Mouse (Mus musculus) megakaryocyte, adult 5-6 weeks (primary cell): ENCODE results near the gene Kdr. TPM values are rescaled to one million over a fixed set of nuclear protein-coding genes. Genes with fewer than 3 reads are reported as not detected.

Source experiments
- ATAC-seq: 2 replicates; pipeline ENCODE4 v1.8.0; 2016; ENCODE audit warnings: mild to moderate bottlenecking, inconsistent platforms; ENCODE audit not compliant: poor library complexity, severe bottlenecking
- total RNA-seq, 2 experiments: library from RNA; stranded (forward) in 1 of 2; stranded (reverse) in 1 of 2; fragments of 153-499, 151-499 nt in 1 of 2; fragments of 221-1000, 200-1000 nt in 1 of 2; gene quantifications; 2 replicates each; pipeline versions ENCODE4 v1.2.3 to v1.2.4; 2015 to 2017

Gene Kdr
- total RNA-seq (2015) = 0.07 TPM in 1 of 2 replicates, not detected in the other
- total RNA-seq (2017) = 0.07 TPM in 1 of 2 replicates, not detected in the other

DNA sequence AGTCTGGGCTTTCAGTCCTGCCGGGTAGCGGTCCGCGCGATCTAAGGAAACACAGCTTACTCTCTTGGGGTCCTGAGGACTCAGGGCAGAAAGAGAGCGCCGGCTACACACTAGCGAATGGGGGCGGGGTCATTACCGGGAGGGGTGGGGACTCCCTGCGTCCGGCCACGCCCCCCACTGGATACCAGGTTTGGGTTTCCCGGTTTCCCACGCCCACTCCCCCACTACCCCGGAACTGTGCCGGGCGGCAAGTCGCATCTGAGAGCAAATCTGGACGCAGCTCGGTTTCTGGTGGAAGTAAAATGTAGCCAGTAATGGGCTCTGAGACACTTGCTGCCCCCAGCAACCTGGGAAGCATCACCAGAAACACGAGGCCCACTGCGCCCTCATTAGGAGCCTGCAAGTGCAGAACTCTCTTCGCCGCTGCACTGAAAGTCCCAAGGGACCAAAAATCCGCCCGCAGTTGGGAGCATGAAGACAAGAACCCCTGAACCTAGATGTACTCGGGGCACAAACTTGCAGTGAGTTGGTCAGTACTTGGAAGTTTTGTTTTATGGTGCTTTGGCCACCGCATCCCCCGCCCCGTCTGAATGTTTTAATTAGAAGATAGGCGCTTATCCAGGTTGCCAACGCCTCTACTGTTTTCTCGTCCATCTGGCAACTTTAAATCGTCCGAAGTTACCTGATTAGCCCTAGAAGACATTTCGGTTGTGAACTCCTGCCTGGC is at the start of gene Kdr:
Gene Kdr (minus strand): TSS at position 85 of the 727 bp plus-strand sequence.
- peak; percentile 13; the same call in 1 of the 2 replicates for ATAC-seq

DNA sequence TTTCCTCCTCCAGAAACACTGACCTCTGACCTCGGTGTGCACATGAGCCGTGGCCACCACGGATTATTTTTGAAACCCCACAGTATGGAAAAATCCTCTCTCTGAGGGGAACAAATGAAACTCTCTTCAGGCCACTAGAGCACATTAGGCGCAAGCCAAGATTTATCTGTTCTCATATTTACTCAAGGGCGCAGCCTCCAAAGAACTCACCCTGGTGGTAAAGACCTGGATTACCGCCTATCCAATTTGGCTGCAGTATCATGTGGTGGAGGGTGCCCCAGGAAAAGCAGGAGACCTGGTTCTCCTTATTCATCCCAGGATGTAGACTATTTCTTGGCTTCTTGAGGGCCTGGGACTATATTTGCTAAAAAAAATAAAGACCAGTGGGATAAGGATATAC is 48.5 kb upstream of the Kdr start:
- no peak for ATAC-seq

DNA sequence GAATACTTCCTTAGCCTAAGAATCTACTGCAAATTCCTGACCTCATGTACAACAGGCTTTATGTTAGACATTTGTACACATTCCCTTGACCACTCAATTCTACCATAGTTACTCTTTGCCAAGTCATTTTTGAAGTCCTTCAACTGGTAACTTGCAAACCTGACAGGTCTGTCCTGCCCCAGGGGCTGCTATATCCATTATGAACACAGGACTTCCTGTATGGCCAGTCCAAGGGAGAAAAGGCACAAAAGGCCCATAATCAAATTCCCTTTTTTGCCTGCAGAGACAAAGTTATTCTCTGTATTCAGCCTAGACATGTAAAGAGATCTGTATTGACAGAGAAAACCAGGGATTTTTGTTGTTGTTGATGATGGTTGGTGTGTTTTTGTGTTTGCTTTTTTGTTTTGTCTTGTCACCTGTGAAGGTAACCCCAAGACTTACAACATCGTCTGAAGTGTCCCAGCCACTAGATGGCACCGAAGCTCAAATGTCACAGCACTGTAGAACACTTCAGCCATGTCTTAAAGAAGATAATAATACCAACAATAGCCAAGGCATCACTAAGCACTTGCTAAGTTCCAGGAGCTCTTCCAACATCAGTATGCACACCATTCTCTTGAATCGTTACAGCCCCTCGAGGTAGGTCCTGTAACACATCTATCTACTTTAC is 47.9 kb upstream of the Kdr start:
- peak; percentile 54 for ATAC-seq

GRCm38 (mm10) chr5:76023011-76023773 is 44.9 kb upstream of the Kdr start:
- ATAC-seq = no peak

GRCm38 (mm10) chr5:76022436-76022835 is 44.2 kb upstream of the Kdr start:
- ATAC-seq = no peak

GRCm38 (mm10) chr5:76018321-76018720 is 40.1 kb upstream of the Kdr start:
- no peak for ATAC-seq

DNA sequence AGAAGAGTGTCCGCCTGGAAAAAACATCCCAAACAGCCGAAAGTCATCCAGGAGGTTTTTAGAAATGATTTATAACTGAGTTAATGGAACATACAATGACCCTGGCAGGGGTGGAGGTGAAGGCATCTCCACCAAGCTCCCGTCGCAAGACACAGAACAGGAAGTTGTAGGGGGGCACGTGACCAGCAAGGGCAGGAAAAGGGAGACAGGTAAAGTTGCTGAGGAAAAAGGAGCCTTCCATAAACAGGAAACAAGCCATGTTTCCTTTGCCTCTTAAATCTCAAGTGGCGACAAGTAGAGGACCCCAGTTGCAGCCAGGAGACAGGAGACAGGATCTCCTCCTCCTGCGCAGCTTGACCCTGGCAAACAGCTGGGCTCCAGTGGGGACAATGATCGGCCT is 37.8 kb upstream of the Kdr start:
- ATAC-seq = no peak

GRCm38 (mm10) chr5:76013881-76014431 is 35.7 kb upstream of the Kdr start:
- no peak for ATAC-seq

GRCm38 (mm10) chr5:76006403-76006802 is 28.1 kb upstream of the Kdr start:
- no peak for ATAC-seq

DNA sequence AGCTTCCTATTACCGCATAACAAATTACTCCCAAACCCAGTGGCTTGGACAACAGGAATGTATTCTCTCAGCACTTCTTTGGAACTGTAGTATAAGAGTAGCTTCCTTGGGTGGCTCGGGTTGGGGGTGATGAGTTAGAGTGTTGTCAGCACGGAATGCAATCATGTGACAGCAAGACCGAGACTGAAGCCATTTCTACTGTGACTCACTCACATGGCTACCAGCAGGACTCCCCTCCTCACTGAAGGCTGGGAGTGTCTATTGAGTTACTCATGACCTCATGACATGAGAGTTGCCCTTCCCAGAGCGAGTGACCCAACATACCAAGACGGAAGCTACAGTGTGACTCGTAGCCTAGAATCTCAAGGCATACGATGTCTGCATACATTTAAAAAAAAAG is 12.0 kb upstream of the Kdr start:
- ATAC-seq = no peak

- no peak for ATAC-seq
Observed at GRCm38 (mm10) chr5:75987530-75987929, 9.3 kb upstream of the Kdr start.

DNA sequence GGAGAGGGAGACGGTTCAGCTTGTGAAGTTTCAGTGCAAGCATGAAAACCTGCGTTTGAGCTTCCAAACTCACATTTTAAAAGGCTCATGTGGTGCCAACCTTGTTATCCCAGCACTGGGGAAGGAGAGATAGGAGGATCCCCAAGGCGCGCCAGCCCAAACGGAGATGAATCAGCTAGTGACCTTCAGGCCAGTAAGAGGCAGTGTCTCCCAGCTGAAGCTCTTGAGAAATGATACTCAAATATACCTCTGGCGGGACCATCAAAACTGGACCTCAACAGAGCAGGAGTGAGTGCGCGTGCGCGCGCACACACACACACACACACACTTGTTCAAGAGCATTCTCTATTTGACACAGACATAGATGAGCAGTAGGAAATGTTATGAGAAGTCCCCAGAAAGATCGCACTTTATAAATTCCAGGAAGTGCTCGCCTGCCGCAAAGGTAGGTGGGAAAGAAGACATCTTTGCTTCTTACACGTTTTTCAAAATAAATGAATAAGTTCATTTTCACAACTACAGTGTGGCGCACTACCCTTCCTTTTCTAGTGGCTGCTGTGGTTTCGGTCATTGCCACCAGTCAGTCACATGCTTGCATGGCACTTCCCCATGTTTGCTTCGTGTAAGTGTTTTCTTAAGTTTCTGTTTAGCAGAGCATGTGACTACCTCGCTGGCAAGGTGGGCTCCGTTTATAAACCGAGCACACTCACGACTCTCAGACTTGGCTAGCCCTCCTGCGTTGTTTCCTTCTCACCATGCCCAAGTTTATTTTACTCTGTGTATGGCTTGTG is 2.5 kb upstream of the Kdr start:
- peak; percentile 86 for ATAC-seq

DNA sequence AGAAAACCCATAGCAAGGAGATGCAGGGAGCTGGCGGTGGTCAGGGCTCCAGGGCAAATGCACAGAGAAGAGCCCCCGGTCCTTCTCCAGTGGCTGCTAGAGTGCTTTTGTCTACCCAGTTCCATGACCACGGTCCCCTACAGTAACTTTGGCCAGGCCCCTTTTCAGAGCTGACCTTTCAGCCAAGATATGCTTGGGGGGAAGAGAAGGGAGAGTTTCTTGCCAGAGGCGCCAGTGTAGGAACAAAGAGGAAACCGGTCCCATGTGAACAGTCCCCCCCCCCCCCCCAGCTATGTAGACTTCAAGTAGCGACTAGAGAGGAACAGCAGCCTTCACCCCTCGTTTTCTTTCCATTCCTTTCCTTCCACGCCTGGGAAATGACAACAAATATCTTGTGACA is 850 bp upstream of the Kdr start:
- ATAC-seq = no peak

DNA sequence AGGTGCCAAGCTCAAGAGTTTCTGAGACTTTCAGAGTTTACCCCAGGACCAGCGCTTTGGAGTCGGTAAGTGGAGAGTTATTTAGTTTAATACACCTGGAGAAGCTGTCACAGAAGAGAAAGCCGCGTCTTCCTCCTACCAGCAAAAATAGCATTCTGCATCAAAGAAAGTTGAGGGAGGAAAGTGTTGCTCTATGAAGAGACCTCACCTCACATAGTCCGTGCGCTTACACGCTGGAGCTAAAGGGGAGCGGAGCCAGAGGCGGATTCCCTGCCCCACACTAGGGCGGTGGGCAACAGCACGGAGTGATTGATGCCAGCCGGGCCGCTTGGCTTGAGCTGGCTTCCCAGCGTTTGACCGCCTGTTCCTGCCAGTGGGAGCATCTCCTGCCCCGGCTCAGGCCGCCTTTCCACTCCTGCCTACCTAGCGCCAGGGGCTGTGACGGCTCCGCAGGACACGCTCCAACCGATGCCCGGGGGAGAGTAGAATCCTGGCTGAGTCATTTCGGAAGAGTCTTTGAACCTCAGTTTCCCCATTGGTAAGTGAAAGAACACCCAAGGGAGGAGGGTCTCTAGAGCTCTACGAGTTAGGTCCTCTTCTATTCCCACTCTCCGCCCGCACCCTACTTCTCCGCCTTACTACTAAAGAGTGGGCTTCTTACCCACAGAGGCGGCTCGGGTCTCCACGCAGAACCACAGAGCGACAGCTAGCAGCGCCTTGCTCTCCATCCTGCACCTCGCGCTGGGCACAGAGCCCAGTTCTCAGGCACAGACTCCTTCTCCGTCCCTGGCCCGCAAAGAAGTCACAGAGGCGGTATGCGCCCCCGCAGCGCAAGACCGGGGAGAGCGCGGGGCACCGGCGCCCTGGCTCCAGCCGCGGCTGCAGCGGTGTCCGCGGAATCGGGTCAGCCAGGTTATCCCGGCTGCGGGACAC is 551 bp downstream of the Kdr start:
- peak; percentile 8; the same call in 1 of the 2 replicates for ATAC-seq

DNA sequence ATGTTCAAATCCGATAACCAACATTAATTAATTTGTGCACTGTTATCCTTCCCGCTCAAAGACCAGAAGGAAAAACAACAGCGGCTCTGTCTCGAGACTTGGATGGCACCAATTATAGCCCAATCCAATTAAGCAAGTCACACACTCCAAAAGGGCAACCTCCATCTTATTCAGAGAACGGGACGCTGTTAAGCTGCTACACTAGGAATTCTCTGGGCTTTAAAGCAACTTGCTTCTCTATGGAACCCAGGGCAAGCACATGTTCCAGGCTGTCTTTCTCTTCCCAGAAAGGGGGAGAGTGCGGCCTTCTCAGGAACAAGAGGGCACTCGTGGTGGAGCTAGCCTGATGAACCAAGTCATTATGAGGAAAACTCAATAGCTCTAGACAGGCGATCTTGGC is 1.6 kb downstream of the Kdr start:
- ATAC-seq = no peak

- ATAC-seq = no peak
Observed at GRCm38 (mm10) chr5:75975398-75975797, 2.9 kb downstream of the Kdr start.

DNA sequence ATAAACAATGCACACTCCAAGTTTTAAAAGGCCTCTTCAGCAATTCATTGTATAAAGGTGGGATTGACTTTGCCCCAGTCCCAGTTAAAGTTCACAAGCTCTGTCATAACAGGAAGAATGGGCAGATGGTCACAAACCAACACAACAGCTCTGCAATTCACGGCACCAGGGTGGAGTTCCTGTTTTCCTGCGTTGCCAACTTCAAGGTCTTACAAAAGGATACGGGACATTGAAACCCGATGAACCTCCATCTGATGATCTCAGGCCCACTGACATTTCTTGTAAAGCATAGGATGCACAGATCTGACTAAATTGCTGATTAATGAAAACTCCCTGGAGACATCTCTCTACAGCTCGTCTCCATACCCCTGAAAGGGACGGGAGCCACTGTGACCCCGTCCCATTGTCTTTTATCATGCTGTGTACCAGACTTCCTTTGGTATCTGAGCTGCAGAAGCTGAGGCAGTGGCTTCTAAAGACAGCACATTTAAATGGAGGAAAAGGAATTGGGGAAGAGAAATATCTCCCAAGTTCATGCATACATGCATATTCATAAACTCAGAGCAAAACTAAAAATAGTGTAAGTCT is 3.6 kb downstream of the Kdr start:
- ATAC-seq = peak; percentile 58

GRCm38 (mm10) chr5:75969887-75970286 is 8.4 kb downstream of the Kdr start:
- ATAC-seq = no peak

DNA sequence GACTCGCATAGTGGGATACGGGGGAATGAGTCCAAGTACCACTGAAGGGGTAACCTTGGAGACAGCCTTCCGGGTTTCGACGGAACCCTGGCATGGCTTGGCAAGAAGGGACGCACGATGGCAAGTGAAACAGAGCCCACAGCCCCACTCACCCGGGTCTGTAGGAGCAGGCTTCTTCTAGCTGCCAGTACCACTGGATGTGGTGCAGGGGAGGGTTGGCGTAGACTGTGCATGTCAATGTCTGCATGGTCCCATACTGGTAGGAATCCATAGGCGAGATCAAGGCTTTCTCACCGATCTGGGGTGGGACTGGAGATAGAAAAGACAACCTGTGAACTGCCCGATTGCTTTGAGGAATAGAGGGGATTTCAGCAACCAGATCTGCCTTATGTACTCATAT is 15.7 kb downstream of the Kdr start:
- ATAC-seq = no peak
